Mouse (Mus musculus): ENCODE data around the gene Tmem120b.

Tmem120b gene

DNA sequence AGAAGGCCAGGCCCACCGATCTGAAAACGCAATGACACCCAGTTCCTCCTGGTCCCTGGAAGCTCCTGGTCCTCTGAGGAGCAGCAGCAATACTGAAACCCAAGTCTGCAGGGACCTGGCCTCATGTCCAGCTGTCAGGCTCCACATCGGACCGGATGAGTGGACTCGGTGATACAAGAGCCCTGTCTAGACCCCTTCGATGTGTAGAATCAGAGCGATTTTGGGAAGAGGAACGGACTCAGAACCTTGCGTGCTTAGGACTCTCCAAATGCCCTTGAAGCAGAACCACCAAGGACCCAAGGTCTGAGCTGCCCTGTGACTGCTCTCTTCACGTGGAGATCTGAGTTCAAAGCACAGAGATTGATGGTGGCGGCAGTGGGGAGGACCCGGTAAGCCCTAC, at the start of gene Tmem120b:
Gene Tmem120b (plus strand): TSS at position 301 of the 400 bp plus-strand sequence.
- no peak for DNase-seq (ENCODE audit: low spot score in 2 of 2)

DNA sequence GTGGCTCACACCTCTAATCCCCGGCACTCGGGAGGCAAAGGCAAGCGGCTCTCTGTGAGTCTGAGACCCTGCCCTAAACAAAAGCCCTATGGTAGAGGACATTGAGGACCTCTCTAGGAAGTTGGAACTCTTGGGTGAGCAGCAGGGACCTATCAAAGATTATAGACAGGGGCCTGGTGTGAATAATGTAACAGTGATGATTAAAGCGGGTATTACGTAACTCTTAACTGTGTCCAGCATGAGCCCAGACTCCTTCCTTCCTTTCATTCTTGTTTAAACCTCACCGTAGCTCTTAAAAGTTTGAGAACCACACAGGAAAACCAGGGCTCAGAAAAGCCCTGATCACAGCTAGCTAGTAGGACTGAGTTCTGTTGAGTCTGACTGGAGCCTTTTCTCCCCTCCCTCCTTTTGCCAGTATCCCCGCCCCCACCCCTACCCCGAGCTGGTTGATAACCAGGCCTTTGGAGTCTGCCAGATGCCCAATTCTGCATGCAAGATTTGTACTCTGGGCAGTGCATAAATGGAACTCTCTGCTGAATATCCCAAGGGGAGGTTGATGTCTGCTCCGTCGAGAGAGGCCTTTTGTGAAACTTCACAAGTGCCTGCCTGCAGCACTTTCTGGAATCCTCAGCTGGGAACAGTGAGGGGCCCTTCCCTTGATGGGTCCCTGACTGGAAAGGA, 48.7 kb upstream of the Tmem120b start:
- peak; percentile 50 to 71 for DNase-seq (ENCODE audit: low spot score in 2 of 2)

DNA sequence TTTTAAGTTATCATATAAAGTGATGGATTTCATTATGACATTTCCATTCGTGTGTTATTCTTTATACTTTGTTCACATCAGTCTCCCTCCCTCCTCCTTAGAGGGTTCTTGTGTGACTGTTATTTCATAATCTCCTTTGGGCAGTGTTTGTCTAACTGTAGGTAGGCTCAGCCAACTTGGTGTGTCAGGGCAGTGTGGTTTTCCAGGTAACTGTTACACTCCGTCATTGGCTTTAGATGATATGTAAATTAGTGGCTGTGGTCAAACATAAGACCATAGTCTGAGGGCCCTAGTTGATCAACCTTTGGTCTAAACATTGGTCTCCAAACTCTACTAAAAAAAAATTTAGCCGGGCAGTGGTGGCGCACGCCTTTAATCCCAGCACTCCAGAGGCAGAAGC, 47.8 kb upstream of the Tmem120b start:
- DNase-seq (ENCODE audit: low spot score in 2 of 2): no peak

DNA sequence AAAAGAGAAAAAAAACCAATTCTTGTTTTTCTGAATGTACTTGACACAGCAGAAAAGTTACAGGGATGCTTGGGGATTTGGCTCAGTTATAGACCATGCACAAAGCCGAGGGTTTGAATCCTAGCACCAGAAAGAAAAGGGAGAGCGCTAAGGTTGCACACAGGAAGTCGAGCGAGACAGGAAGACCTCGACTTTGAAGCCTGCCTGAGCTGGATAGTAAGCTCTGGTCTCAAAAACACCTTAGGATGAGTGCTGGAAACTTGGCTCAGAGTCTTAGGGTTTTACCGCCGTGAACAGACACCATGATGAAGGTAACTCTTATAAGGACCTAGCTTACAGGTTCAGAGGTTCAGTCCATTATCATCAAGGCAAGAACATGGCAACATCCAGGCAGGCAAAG, 46.8 kb upstream of the Tmem120b start:
- DNase-seq (ENCODE audit: low spot score in 2 of 2): no peak

DNA sequence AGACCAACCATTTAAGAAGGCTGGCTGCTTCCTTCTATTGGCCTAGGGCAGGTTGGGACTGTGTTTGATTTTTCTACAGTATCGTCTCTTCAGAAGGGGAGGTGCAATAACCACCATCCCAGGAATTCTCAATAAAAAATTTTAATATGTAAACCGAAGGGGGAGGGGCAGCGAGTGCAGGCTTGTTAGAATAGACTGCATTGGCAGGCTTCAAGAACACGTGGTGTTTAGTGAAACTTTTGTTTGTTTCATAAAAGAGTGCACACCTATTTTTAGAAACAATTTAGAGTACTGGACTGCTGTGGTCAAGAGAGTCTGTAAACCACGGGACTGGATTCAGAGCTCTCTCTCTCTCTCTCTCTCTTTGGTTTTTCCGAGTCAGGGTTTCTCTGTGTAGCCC, 45.2 kb upstream of the Tmem120b start:
- no peak for DNase-seq (ENCODE audit: low spot score in 2 of 2)

DNA sequence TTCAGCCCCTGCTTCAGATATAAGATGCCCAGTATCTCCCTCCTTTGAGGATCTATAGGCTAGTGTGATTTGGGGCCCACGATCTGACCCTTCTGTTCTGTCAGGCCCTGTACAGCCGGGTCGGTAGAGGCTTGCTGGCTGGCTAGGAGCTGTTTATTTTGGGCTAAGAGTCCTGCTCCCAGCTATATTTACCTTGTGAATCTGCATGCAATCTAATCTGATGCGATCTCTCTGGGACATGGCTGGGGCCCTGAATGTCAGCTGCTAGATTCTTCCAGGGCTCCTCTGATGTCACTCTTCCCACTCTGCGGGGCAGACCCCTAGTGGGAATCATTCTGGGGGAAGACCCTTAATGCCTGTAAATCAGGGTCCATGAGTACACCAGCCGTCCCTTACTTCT, 43.9 kb upstream of the Tmem120b start:
- no peak for DNase-seq (ENCODE audit: low spot score in 2 of 2)

DNA sequence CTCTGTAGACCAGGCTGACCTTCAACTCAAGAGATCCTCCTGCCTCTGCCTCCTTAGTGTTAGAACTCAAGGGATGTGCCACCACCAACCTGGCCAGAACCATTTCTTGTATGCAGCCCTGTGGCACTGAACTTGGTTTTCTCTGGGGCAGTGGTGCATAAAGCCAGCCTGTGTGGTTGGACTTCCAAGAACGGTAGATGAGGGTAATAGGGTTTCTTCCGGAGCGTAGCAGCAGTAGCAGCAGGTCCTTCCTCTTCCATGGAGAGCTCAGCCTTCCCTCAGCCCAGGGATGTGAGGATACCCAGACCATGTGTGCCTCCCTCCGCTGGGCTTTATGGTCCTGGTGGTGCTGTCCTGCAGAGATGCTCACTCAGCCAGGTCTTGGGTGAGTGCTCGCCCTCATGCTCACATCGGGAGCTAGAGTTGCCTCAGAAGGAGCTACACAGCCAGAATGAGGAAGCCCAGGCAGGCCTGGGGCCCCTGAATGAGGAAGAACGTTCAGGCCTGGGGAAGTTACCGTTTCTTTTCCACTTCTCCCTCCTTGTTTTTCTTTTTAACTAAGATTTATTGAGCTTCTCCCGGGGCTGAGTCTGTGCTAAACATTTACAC, 43.1 kb upstream of the Tmem120b start:
- peak; percentile 45 to 49 for DNase-seq (ENCODE audit: low spot score in 2 of 2)

DNA sequence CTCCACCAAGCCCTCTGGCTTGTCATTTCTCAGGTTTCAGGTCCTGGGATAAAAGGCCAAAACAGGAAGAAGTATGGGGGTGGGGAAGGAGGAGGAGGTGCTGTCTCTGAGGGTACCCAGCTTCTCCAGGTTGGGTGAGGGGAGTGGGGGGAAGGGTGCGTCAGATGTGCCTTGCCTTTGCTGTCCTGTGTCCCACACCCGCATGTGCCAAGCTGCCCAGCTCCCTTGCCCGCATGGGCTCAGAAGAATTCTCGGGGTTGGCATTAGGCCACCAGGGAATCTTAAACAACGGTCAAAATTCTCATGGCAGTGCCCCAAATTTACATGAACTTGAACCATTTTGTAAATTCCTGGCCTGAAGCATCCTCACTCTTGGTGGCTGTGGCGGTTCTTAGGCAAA, 41.8 kb upstream of the Tmem120b start:
- no peak for DNase-seq (ENCODE audit: low spot score in 2 of 2)

DNA sequence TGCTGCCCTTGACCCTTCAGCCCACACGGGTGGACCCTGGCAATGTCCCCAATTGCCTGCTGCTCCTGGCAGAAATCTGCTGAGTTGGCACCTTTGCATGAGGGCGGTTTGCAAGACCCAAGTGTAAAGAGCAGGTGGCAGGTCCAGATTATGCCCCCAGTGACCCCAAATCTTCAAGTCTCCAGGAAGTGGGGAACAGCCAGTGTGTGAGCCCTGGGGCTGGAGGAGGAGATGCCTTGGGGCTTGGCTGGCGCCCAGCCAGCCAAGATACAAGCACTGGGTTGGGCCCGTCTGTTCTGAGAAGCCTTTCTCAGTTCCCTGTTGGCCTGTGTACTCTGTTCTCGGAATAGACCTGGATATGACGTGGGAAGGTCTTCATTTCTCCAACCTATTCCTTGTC, 40.8 kb upstream of the Tmem120b start:
- peak; percentile 51 to 56 for DNase-seq (ENCODE audit: low spot score in 2 of 2)

DNA sequence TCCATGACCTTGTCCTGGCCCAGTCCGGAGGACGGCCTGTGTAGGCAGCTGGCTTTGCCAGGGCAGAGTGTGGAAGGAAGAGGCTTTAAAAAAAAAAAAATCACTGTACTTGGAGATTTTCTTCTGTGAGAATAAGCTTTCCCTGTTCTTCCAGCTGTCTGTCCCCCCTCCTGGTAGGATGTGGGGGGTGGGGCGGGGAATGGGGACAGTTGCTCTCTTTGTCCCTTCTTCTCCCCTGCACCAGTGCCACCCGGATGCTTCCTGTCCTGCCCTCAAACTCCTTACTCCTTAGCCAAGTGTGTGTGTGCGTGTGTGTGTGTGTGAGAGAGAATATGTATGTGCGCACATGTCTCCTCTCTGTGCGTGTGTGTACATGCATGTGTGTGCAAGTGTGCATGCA, 38.5 kb upstream of the Tmem120b start:
- DNase-seq (ENCODE audit: low spot score in 2 of 2): peak; percentile 57 to 59

DNA sequence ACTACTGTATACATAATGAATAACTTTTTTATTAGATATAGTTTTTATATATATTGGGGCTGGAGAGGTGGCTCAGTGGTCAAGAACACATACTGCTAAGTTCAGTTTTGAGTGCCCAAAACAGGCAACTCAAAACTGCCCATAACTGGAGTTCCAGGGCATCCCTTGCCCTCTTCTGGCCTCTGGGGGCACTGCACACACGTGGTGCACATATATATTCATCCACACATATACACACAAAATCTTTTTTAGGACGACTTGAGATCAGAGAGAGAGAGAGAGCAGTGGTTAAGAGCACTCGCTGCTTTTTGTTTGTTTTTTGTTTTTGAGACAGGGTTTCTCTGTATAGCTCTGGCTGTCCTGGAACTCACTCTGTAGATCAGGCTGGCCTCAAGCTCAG, 36.9 kb upstream of the Tmem120b start:
- DNase-seq (ENCODE audit: low spot score in 2 of 2): no peak

DNA sequence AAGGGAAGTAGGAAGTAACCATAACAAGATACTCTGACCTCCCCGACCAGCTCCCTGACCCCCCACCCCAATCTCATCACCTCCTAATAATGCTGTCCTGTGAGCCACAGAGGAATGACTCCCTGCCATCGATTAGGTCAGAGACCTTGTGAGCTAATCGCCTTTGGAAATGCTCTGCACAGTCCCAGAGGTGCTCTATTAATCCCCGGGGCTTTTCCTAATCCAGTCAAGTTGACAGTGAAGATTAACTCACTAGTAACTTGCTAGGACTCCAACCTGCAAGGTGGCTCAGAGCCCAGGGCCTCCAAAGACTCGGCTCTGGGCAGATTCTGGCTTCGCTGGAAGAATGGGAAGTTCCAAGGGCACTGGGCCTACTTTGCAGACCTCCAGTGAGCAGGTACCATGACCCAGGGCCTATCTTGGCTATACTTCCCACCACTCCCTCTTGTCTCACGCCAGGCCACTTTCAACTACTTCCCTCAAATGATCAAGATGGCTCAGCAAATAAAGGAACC, 34.5 kb upstream of the Tmem120b start:
- no peak for DNase-seq (ENCODE audit: low spot score in 2 of 2)

DNA sequence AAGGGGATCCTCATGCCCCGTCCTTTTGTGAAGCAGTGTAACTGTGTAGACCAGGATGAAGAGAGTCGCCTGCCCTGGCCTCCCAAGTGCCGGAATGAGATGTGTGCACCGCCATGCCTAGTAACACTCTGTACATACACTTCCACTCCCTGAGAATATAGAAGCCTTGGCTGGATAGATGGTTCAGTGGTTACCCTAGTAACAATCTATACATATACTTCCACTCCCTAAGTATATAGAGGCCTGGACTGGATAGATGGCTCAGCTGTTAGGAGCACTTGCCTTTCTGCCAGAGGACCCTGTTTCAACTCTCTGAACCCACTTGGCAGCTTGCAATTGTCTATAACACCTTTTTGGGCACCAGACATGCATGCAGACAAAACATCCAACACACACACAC, 33.1 kb upstream of the Tmem120b start:
- DNase-seq (ENCODE audit: low spot score in 2 of 2): no peak

DNA sequence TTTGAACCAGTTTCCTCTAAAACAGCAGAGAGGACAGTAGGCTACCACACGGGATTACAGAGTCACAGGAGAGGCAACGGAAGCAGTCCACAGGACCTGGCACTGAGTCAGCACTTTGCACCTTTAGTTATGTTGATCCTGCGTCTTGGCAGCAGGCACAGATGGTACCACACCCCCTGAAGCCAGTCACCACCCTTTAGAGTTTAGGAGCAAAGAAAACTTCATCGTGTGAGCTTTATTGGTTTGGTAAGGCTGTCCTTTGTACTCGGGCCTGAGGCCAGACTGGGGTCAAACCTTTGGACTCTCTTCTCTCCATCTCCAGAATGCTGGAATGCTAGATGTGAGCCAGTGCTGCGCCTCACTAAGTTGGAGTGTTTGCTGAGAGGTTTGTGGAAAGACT, 32.7 kb upstream of the Tmem120b start:
- DNase-seq (ENCODE audit: low spot score in 2 of 2): no peak

DNA sequence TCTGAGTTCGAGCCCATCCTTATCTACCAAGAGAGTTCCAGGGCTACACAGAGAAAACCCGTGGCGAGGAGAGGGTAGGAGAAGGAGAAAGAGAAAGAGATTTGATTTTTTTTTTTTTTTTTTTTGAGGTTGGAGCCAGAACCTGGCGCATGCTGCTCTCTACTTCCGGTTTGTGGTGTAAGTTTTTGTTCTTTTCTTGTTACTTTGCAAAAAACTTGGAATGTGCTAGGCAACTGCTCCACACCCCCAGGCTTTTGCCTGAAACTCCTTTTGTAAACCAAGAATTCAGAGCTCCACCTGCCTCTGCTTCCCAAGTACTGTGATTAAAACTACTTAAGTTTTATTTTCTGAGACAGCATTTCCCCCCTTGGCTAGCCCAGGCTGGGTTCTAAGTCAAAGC, 30.1 kb upstream of the Tmem120b start:
- DNase-seq (ENCODE audit: low spot score in 2 of 2): no peak

DNA sequence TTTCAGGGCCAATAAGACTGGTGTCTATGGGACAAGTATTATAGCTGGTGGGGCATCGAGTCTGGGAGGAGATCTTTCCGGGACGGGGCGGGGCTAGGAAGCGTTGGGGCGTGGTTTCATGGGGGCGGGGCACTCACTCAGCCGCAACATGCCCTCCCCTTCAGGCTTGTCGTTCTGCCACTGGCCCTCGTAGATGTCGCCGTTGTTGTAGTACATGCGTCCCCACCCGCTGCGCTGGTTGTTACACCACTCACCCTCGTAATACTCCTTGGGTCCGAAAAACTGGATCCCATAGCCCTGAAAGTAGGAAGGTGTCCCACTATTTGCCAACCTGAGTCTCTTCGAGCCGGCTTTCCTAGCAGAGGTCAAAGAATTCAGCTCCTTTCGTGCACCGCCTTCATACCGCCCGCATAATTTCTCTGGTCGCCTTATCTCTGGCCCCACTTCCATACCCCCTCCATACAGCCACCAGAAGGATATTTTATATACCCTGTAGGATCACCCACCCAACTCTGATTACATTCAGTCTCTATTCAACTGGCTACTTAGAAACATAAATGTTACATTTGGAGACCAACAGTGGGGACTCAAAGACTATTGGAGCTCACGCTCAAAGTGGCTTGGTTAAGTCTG, 29.0 kb upstream of the Tmem120b start:
- DNase-seq (ENCODE audit: low spot score in 2 of 2): peak in 1 of 2 experiments; percentile 57

DNA sequence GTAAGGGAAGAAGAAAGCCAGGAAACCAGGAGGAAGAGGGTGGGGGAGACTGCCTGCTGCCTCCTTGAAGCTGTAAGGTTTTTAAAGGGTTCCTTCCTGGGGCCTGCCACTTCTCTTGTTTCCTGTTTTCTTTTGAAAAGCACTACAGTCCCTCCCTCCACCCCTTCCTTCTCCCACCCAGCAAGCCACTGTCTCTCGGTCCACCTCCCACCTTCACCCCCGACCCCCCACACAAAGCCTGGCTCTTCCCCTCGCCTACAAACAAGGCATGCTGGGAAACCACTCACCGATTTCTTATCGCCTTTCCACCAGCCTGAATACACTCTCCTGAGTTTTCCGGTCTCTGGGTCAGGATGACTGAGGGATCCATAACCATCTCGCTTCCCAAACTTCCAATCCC, 27.4 kb upstream of the Tmem120b start:
- no peak for DNase-seq (ENCODE audit: low spot score in 2 of 2)

DNA sequence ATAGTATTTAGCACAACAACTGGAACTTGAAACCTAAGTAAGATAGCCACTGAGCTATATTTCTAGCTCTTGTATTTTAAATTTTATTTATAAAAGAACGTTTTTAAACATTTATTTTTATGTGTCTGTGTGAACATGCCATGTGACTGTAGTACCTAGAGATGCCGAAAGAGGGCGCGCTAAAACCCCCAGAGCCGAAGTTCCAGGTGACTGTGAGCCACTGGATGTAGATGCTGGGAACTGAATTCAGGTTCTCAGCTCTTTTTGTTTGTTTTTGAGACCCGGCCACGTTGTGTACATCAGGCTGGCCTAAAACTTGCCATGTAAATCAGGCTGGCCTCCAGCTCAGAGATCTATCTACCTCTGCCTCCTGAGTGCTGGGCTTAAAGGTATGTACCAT, 24.4 kb upstream of the Tmem120b start:
- DNase-seq (ENCODE audit: low spot score in 2 of 2): no peak

DNA sequence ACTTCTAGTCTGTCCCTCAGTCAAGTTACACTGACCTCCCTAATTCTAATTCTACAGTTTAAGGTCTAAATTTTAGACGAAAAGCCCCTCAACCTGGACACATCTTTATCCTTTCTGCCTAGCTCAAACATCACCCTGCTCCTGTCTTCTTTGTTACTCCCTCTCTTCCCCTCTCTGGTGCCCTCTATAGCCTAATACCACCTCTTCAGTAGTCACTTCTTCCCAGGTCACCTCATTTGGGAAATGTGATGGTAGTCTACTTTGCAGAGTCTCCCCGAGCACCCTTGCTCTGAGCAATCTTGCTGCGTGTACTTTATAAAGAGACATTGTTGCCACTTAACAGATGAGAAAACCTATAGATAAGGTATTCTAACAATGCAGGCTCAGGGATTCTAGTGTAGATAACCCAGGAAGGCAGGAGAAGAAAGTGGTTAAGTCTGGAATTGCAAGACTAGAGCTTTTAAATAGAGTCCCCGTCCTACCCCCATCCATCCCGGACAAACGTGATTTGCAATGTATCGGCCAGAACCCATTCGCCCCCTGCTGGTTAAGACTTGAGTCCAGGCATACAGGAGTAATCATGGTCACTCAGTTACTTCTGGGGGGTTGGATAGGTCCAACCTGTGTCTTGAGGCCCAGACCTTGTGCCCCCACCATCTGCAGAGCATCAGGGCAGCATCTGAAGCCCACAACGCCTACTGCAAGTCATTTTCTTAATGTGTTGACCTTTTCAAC, 22.5 kb upstream of the Tmem120b start:
- peak; percentile 62 to 78 for DNase-seq (ENCODE audit: low spot score in 2 of 2)

DNA sequence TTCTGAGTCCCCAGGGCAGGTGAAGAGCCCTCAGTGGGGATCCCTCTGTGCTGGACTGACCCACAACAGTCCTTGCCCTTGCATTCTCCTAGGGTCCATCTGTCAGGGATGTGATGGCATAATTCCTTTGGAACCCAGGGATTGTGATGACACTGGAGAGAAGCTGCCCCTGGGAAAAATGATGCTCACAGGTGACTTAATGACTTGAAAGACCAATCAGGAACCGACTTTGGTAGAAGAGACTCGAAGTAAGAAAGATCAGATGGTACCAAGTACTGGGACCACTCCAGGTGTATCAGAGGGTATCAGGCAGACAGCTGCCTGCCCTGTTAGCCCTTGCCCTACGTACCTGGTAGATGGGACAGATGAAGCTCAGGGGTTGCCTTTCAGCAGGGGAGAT, 21.3 kb upstream of the Tmem120b start, which contains the start of gene Morn3:
Gene Morn3 (minus strand): TSS at position 101 of the 400 bp plus-strand sequence.
- no peak for DNase-seq (ENCODE audit: low spot score in 2 of 2)

DNA sequence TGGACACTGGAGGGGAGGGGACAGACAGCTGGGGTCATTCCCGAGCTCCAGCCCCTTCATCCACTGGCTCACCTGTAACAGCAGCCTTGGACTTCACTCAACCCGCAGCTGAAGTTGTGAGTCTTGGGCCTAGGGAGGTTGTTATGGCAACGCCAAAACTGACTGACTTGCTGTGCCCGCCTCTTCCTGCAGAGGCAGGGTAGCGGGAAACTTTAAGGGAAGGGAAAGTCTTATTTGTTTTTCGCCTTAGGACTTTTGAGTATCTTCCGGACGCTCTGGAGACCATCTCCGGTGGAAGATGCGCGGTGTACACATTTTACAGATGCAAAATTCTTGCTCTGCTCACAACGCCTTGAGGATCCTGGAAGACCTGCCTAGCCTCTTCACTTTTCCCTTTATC, 18.9 kb upstream of the Tmem120b start:
- DNase-seq (ENCODE audit: low spot score in 2 of 2): peak; percentile 60 to 62

DNA sequence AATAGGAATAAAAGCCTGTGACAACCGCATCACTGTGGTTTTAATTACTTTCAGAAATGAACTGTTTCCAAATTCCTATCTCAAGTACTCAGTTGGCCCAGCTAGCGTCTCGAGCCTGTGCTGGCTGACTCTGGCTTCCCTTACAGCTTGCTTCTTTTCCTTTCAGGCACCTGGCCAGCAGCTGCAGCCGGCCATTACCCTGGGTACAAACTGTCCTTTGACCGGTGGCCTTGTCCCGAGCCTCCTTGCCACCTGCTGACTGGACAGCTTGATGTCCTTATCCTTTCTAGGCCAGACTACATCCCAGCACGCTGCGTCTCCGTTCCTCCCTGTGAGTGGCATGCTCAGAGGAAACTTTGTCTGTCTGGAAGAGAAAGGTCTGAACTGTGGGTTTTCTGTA, 17.3 kb upstream of the Tmem120b start:
- DNase-seq (ENCODE audit: low spot score in 2 of 2): peak in 1 of 2 experiments; percentile 50
